Mouse (Mus musculus) liver, adult 2 months (tissue): Measurements from ENCODE around the gene Fgfr2. TPM values are rescaled to one million over a fixed set of nuclear protein-coding genes. Genes with fewer than 3 reads are reported as not detected.

Experiments
- DNase-seq: peaks from one replicate; pipeline ENCODE4 v3.0.0-alpha.2; 2011; ENCODE audit warnings: low read depth, low spot score; ENCODE audit errors: extremely low read depth
- H3K27ac ChIP-seq: fragments of 200-500 bp; replicated peaks from 2 replicates; pipeline ENCODE4 v1.5.1; 2012; ENCODE audit warnings: low read depth, mild to moderate bottlenecking, control low read depth, inconsistent platforms, low read length; ENCODE audit not compliant: insufficient read depth
- H3K27me3 ChIP-seq: fragments of 200-500 bp; 2 replicates; pipeline ENCODE4 v1.6.1; 2012; ENCODE audit warnings: mild to moderate bottlenecking, moderate library complexity, low read length, inconsistent platforms; ENCODE audit not compliant: control insufficient read depth, insufficient read depth
- H3K36me3 ChIP-seq: fragments of 200-500 bp; 2 replicates; pipeline ENCODE4 v1.6.1; 2012; ENCODE audit warnings: low read length, inconsistent platforms; ENCODE audit not compliant: control insufficient read depth, insufficient read depth
- H3K4me1 ChIP-seq: fragments of 200-500 bp; 2 replicates; pipeline ENCODE4 v1.6.1; 2011; ENCODE audit warnings: low read length; ENCODE audit not compliant: control insufficient read depth, insufficient read depth
- H3K4me3 ChIP-seq: fragments of 200-500 bp; 2 replicates; pipeline ENCODE4 v1.5.1; 2011; ENCODE audit warnings: low read depth, mild to moderate bottlenecking, control low read depth, low read length, moderate library complexity; ENCODE audit not compliant: insufficient read depth
- H3K79me2 ChIP-seq: fragments of 200-500 bp; 2 replicates; pipeline ENCODE4 v1.6.1; 2012; ENCODE audit warnings: inconsistent platforms, mild to moderate bottlenecking, low read length, moderate library complexity; ENCODE audit not compliant: control insufficient read depth, insufficient read depth
- H3K9ac ChIP-seq: fragments of 200-500 bp; 2 replicates; pipeline ENCODE4 v1.6.1; 2012; ENCODE audit warnings: low read depth, mild to moderate bottlenecking, control low read depth, inconsistent platforms, low read length
- CTCF ChIP-seq: fragments of 200-500 bp; IDR thresholded peaks from 2 replicates; pipeline ENCODE4 v1.5.1; 2011; ENCODE audit warnings: low read depth, low read length, control low read depth
- POLR2A ChIP-seq: fragments of 200-500 bp; IDR thresholded peaks from 2 replicates; pipeline ENCODE4 v1.6.1; 2011; ENCODE audit warnings: low read length, control low read depth; ENCODE audit not compliant: insufficient read depth; ENCODE audit errors: extremely low read depth
- WGBS: fragments of 180-500 bp; shearing (Covaris S2); methylation state at CpG from one replicate; pipeline ENCODE4 v1.1.7; 2018; 5-methylcytosine and 5-hydroxymethylcytosine counted together
- polyA plus RNA-seq: library from polyadenylated mRNA; depleted of rRNA; stranded (reverse); fragments of >200 nt; gene quantifications from 2 replicates; pipeline ENCODE4 v1.2.3, GENCODE M21; 2012
- total RNA-seq: library from RNA; depleted of rRNA; stranded (reverse); fragments of >200 nt; gene quantifications from 2 replicates; pipeline ENCODE4 v1.2.3, GENCODE M21; 2014

Fgfr2 gene
- total and polyA plus RNA-seq, 2 experiments: 16.7 to 35.2 TPM

GRCm38 (mm10) chr7:130324716-130325401, 2798.3 kb downstream of the Fgfr2 start:
- no peak for DNase-seq
- no peaks in the 10 kb centered on the region for H3K79me2 ChIP-seq
- no peak overlapping the region for H3K27ac ChIP-seq
- H3K27me3 ChIP-seq: peaks cover 2% of the 10 kb centered on the region; the same call in 1 of the 2 replicates
- H3K4me3 ChIP-seq: no peak overlapping the region
- H3K9ac ChIP-seq: no peak overlapping the region
- no peaks in the 10 kb centered on the region for H3K4me1 ChIP-seq
- TF ChIP-seq POLR2A: no peak
- TF ChIP-seq CTCF: no peak
- WGBS: 51% methylated on average over 14 of the region's 14 CpGs
- H3K36me3 ChIP-seq: no peaks in the 10 kb centered on the region

- no peaks in the 10 kb centered on the region for H3K36me3 ChIP-seq
- no peak overlapping the region for H3K9ac ChIP-seq
- no peak for DNase-seq
- no peak overlapping the region for H3K27ac ChIP-seq
- TF ChIP-seq POLR2A (no peak), CTCF (no peak)
- H3K27me3 ChIP-seq: peaks cover 2% of the 10 kb centered on the region; the same call in 1 of the 2 replicates
- no peaks in the 10 kb centered on the region for H3K4me1 ChIP-seq
- H3K79me2 ChIP-seq: no peaks in the 10 kb centered on the region
- no peak overlapping the region for H3K4me3 ChIP-seq
- WGBS: 91% methylated on average over 4 of the region's 4 CpGs
Measured at GRCm38 (mm10) chr7:130323766-130324165, 2799.4 kb downstream of the Fgfr2 start.

GRCm38 (mm10) chr7:130319799-130320556, 2803.2 kb downstream of the Fgfr2 start:
- H3K79me2 ChIP-seq: no peaks in the 10 kb centered on the region
- 55% methylated on average over 8 of the region's 8 CpGs for WGBS
- H3K9ac ChIP-seq: no peak overlapping the region
- no peak for DNase-seq
- no peaks in the 10 kb centered on the region for H3K4me1 ChIP-seq
- TF ChIP-seq CTCF (no peak), POLR2A (no peak)
- no peaks in the 10 kb centered on the region for H3K27me3 ChIP-seq
- H3K27ac ChIP-seq: no peak overlapping the region
- H3K4me3 ChIP-seq: no peak overlapping the region
- H3K36me3 ChIP-seq: no peaks in the 10 kb centered on the region

- no peaks in the 10 kb centered on the region for H3K79me2 ChIP-seq
Measured at GRCm38 (mm10) chr7:130316294-130316693, 2806.9 kb downstream of the Fgfr2 start.

GRCm38 (mm10) chr7:130315221-130315620, 2807.9 kb downstream of the Fgfr2 start:
- H3K4me1 ChIP-seq: no peaks in the 10 kb centered on the region
- WGBS: 68% methylated on average over 6 of the region's 6 CpGs
- H3K36me3 ChIP-seq: no peaks in the 10 kb centered on the region
- no peak for TF ChIP-seq POLR2A
- no peak for TF ChIP-seq CTCF
- no peak overlapping the region for H3K27ac ChIP-seq
- no peaks in the 10 kb centered on the region for H3K79me2 ChIP-seq
- no peak overlapping the region for H3K9ac ChIP-seq
- H3K27me3 ChIP-seq: no peaks in the 10 kb centered on the region
- no peak for DNase-seq
- no peak overlapping the region for H3K4me3 ChIP-seq

More at GRCm38 (mm10) chr7:130316294-130316693, 2806.9 kb downstream of the Fgfr2 start:
- no peaks in the 10 kb centered on the region for H3K4me1 ChIP-seq
- no peaks in the 10 kb centered on the region for H3K36me3 ChIP-seq
- DNase-seq: no peak
- H3K27me3 ChIP-seq: no peaks in the 10 kb centered on the region
- no peak overlapping the region for H3K9ac ChIP-seq
- TF ChIP-seq POLR2A (no peak), CTCF (no peak)
- 56% methylated on average over 3 of the region's 3 CpGs for WGBS
- no peak overlapping the region for H3K4me3 ChIP-seq
- H3K27ac ChIP-seq: no peak overlapping the region

GRCm38 (mm10) chr7:130314658-130315057, 2808.5 kb downstream of the Fgfr2 start:
- 94% methylated on average over 6 of the region's 6 CpGs for WGBS
- H3K4me3 ChIP-seq: no peak overlapping the region
- no peak for TF ChIP-seq POLR2A
- TF ChIP-seq CTCF: no peak
- no peak overlapping the region for H3K27ac ChIP-seq
- no peaks in the 10 kb centered on the region for H3K36me3 ChIP-seq
- no peaks in the 10 kb centered on the region for H3K4me1 ChIP-seq
- DNase-seq: no peak
- no peaks in the 10 kb centered on the region for H3K27me3 ChIP-seq
- no peaks in the 10 kb centered on the region for H3K79me2 ChIP-seq
- H3K9ac ChIP-seq: no peak overlapping the region
